Mouse (Mus musculus): ENCODE results near the gene Mia. TPM values are rescaled to one million over a fixed set of nuclear protein-coding genes. Genes with fewer than 3 reads are reported as not detected.

Mia gene
- total RNA-seq, 2 experiments from 2014 or later, result 0.60 TPM; not detected in 1

- DNase-seq (ENCODE audit: low spot score in 2 of 2), result no peak
Measured at GRCm38 (mm10) chr7:27189271-27189931, 8.4 kb upstream of the Mia start.

GRCm38 (mm10) chr7:27185986-27186385 is 5.0 kb upstream of the Mia start:
- DNase-seq (ENCODE audit: low spot score in 2 of 2), result no peak

DNA sequence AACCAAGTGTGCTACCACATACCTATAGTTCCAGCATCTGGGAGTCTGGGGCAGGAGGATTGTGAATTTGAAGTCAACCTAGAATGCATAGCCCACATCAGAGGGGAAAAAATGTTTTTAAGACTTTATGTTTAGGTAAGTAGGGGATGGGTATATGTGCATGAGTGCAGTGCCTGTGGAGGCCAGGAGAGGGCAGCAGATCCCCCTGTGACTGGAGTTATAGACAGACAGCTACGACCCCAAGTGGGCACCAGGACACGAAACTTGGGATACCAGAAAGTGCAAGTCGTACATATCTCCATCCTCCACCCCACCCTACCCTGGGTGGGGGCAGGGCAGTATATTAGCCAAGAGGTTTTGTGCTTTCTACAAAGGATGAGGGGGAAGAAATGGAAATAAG is 4.0 kb upstream of the Mia start:
- DNase-seq (ENCODE audit: low spot score in 2 of 2), result no peak

DNA sequence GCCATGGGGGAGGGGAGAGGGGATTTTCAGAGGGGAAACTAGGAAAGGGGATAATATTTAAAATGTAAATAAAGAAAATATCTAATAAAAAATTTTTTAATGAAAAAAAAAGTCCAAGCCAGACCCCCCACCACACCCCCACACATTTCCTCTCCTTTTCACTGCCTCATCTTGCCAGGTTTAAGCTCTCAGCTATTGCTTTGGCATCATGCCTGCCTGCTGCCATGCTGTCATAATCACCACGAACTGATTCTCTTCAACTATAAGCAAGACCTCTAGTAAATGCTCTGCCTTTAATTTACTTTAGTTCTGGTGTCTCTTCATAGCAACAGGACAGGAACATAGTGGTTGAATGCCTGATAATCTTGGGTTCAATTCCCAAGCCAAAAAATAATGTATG is 1.5 kb upstream of the Mia start:
- DNase-seq (ENCODE audit: low spot score in 2 of 2), result no peak

- DNase-seq (ENCODE audit: low spot score in 2 of 2), result no peak
Measured at GRCm38 (mm10) chr7:27180036-27180435, 921 bp downstream of the Mia start.

GRCm38 (mm10) chr7:27179217-27179918 is 1.6 kb downstream of the Mia start:
- DNase-seq (ENCODE audit: low spot score in 2 of 2), result no peak

- DNase-seq (ENCODE audit: low spot score in 2 of 2), result peak; percentile 93 to 96
Measured at GRCm38 (mm10) chr7:27178324-27179216, 2.4 kb downstream of the Mia start, which contains the start of gene Rab4b. Gene Rab4b (minus strand): TSS chr7:27178896.

DNA sequence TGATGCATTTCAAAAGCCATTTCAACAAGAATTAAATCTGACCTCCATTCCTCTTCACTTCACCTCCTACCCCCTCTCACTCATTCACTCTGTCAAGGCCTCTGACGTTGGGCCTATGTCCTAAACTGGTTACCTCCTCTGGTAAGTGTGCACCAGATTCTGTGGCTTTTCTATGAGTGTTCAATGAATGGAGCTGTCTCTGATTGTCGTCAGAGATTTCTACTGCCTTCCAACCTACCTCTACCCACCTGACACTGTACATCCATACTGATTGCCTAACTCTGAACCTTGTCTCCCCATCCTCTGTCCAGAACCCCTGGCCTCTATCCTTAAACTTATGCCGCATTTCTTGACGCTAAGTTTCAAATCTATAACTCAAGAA is 3.0 kb downstream of the Mia start:
- no peak for DNase-seq (ENCODE audit: low spot score in 2 of 2)

- DNase-seq (ENCODE audit: low spot score in 2 of 2), result no peak
Measured at GRCm38 (mm10) chr7:27174896-27175295, 6.1 kb downstream of the Mia start.

DNA sequence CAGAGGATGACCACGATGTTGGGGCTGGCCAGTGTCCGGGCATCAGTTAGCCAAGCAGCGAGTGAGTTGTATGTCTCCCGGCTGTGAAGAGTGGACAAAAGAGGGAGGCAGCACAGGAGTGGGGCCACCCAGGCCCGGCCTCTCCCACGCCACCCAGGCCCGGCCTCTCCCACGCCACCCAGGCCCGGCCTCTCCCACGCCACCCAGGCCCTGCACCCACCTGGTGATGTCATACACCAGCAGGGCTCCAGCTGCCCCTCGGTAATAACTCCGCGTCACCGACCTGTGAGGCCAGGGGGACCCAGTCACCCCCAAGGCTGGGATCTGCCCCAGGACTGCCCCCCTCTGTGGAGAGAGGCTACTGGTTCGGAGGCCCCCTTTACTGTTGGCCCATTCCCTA is 6.5 kb downstream of the Mia start:
- DNase-seq (ENCODE audit: low spot score in 2 of 2), result no peak

GRCm38 (mm10) chr7:27170981-27171380 is 10.0 kb downstream of the Mia start:
- no peak for DNase-seq (ENCODE audit: low spot score in 2 of 2)

DNA sequence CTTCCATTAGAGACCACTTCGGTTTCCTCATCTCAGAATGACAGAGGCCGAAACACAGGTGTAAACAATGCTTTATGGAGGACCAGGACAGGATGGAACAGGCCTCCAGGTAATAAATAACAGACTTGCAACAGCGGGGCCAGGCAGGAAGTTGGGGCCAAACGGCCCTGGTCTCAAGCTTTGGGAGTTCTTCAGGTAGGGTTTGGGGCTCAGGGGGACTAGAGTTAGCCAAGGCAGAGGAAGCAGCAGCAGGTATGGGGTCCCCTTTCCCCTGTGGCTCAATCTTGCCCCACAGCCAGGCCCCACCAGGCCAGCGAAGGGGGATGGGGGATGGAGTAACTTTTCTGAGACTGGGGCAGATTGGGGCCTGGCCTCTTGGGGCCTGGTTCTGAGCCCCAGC is 12.6 kb downstream of the Mia start:
- no peak for DNase-seq (ENCODE audit: low spot score in 2 of 2)

DNA sequence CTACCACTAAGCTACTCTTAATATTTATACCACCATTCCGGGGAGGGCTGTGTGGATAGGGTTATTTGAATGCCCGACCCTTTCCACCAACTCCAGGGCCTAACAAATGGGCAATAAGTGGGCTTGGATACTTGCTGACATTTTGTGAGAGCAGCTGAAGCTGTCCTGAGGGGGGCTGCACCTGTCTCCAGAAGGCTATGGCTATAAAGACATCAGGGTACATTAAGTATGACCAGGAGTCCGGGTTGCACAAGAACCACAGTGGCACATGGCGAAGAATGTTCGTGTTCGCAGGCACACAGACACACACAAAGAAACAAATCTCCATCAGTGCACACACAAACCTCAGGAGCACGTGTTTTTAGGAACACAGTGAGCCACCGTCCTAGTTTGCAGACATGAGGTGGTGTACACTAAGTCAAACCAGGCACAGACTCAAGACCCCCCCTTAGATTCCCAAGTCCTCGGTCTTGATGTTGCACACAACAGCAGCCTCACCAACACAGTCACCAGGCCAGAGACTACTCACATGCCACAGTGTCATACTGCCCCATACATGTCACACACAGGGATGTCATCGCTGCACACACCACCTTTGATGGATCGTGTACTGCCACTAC is 13.4 kb downstream of the Mia start:
- no peak for DNase-seq (ENCODE audit: low spot score in 2 of 2)

DNA sequence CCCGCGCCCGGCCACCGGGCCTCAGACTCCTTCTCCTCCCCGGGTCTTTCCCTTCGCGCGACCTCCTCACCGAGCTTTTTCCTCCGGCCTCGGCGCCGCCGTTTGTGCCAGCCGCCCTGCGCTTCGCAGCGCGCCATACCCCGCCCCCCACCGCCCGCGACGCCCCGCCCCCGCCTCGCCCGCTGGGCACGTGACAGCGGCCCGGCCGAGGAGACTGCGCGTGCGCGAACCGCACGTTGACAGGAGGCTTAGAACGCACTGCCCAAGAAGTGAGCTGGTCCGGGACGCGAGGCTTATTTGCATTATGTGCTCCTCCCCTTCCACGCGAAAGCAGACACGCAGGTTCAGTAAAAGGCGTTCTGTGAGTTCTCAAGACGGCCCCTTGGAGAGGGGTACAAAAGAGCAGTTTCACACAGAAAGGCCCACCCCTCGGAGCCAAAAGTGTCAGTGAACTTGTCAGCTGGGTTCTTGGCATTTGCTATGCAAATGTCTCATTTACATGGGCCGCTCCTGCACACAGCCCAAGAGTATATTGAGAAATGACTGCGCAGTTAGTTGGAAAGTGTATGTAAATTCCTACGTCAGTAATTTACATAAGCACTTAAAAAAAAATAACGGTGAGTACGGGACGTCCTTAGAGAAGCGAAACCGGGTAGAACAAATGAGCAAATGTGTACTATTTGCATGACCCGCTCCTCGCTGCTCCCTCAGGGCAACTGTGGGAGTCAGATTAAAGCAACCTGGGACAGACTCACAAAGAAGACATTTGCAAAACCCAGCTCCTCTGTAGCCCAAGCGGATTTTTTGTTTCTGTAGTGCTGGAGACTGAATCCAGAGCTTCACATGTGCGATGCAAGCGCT is 14.1 kb downstream of the Mia start, which contains the start of gene Egln2:
Gene Egln2, minus strand, starts transcription at position 189 of the 861 bp plus-strand sequence.
- DNase-seq (ENCODE audit: low spot score in 2 of 2), result peak; percentile 94 to 95

DNA sequence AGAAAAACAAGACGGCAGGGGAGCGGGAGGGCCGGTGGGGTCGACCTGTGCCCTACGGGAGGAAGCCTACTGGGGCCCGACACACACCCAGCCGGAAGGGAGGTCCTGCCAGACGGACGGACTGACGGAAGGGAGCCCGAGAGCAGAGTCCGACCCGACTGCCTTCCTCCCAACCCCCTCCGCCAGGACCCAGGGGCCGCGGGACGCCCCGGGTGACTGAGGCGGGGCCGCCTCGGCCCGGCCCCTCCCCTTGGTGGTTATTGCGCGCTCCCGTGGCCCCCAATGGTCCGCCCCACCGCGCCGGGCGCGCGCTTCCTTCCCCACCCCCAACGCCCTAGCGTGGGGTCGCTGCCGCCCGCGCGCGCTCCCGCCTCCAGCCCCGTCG is 14.7 kb downstream of the Mia start:
- peak; percentile 87 to 90 for DNase-seq (ENCODE audit: low spot score in 2 of 2)

DNA sequence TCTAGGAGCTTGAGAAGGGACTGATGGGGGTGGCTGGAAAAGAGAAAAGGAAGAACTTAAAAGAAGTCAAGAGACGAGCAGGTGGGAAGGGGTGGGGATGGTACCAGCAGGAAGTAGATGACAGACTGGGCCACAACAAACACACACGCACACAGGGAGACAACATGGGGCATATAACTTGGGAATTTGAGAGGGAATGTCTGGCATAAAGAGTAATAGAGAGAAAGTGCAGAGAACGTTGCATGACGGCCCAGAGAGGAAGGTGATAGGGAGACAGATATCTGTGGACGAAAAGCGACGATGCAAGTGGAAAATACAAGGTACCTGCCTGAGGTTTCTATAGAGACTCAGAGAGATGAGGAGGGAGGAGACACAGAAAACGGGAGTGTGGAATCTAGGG is 15.3 kb downstream of the Mia start:
- no peak for DNase-seq (ENCODE audit: low spot score in 2 of 2)

GRCm38 (mm10) chr7:27165007-27165655 is 15.8 kb downstream of the Mia start:
- peak; percentile 70 to 79 for DNase-seq (ENCODE audit: low spot score in 2 of 2)

DNA sequence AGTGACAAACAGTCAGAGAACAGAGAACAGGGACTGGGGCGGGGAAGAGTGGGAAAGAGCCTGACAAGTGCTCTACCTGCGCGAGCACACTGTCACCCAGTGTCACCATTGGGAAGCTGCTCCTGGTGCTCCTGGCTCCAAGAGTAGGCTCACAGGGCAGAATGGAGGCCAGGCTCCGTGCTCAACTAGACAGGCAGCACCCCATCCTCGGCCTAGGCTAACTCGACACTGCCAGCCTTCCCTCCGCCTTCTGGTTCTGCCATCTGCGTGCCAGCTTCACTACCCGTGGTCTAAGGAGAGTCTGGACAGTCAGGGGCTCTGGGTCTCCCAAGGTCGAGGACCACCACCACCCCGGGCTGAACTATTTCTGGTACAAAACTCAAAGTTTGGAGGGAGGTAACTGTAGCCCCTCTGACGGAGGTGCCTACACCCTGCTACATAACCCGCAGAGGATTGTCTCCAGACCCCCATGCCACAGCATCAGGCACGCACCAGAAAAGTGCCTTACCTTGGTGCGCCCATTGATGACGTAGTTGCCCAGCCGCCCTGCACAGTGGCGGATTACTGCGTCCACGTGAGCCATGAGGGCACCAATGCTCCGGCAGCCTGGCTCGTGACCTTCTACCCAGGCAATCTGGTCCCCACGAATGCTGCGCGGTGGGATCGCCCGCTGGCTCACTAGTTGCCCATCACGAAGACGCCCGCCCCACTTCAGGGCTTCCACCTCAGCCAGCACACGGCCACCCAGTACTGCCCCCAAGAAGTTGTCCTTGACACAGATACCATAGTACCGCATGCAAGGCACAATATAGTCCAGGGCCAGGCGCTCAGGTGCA is 16.6 kb downstream of the Mia start:
- peak; percentile 52 to 53 for DNase-seq (ENCODE audit: low spot score in 2 of 2)

- DNase-seq (ENCODE audit: low spot score in 2 of 2), result no peak
Measured at GRCm38 (mm10) chr7:27163450-27163805, 17.5 kb downstream of the Mia start.
